Mouse (Mus musculus): ENCODE results near the gene BC028528. TPM values are rescaled to one million over a fixed set of nuclear protein-coding genes. Genes with fewer than 3 reads are reported as not detected.

BC028528 gene
- total and polyA plus RNA-seq, 3 experiments, result 15.6 to 46.1 (median 40.6) TPM

- H3K36me3 ChIP-seq (replicated peaks in 1 of 2; ENCODE audit: control insufficient read depth in 1 of 2, insufficient read depth in 1 of 2, low read length in 1 of 2), result peaks cover 0 to 2% of the 10 kb centered on the region in 2 experiments
- H3K4me2 ChIP-seq (ENCODE audit: insufficient read depth, low read depth, poor library complexity, severe bottlenecking), result peak overlapping the region; percentile 100
- H3K27me3 ChIP-seq (replicated peaks), result peaks cover 12% of the 10 kb centered on the region
- H3K9me3 ChIP-seq (replicated peaks; ENCODE audit: low read length), result no peaks in the 10 kb centered on the region
- H3K79me2 ChIP-seq (replicated peaks; ENCODE audit: control insufficient read depth, extremely low read depth, insufficient read depth, poor library complexity, severe bottlenecking), result no peaks in the 10 kb centered on the region
- peaks cover 7 to 12% of the 10 kb centered on the region in 2 experiments for H3K4me1 ChIP-seq (ENCODE audit: control insufficient read depth in 1 of 2, insufficient read depth in 2 of 2)
- DNase-seq (ENCODE audit: extremely low read depth), result no peak
- peak overlapping the region in 1 of 3 experiments; percentile 21 for H3K4me3 ChIP-seq (replicated peaks in 1 of 3; ENCODE audit: low read depth in 2 of 3, low read length in 2 of 3, poor library complexity in 1 of 3)
- TF ChIP-seq SMC3 (IDR thresholded peaks at IDR 0.05; ENCODE audit: low read depth, low read length) (peak; percentile 59), CTCF (conservative IDR thresholded peaks at IDR 0.05 in 1 of 2, IDR thresholded peaks at IDR 0.05 in 1 of 2; ENCODE audit: low read depth in 2 of 2, low read length in 2 of 2) (peak in 1 of 2 experiments; percentile 74; a peak in 3 of 4 replicates), ELF1 (IDR thresholded peaks at IDR 0.05; ENCODE audit: low read depth, low read length) (peak; percentile 83), RAD21 (IDR thresholded peaks at IDR 0.05; ENCODE audit: low read depth, low read length) (peak; percentile 31), ZMIZ1 (IDR thresholded peaks at IDR 0.05; ENCODE audit: low read depth, low read length) (no peak), E2F4 (IDR thresholded peaks at IDR 0.05; ENCODE audit: insufficient replicate concordance, low read depth, low read length) (no peak), KAT2A (IDR thresholded peaks at IDR 0.05; ENCODE audit: insufficient replicate concordance, low read length) (no peak), ZNF384 (IDR thresholded peaks at IDR 0.05; ENCODE audit: low read depth, low read length) (no peak)
- in situ Hi-C loops (cut with MboI; ENCODE audit: low pct_ligation_motif_present, low pct_unique_long_range_greater_than_20kb, low sequenced_read_pairs) (no loop called here), dilution Hi-C loops (cut with MboI; ENCODE audit: extremely low pct_ligation_motif_present, extremely low pct_unique_long_range_greater_than_20kb, low sequenced_read_pairs) (no loop called here)
- H3K9ac ChIP-seq (ENCODE audit: insufficient read depth, low read depth), result peak overlapping the region; percentile 64; the same call in 1 of the 2 replicates
- no peak overlapping the region for H3K27ac ChIP-seq (ENCODE audit: insufficient read depth, low read depth)
Observed at GRCm38 (mm10) chr3:95905940-95906492, 14.2 kb upstream of the BC028528 start.

- no peak for DNase-seq (ENCODE audit: extremely low read depth)
- peak; percentile 63 for TF ChIP-seq USF1 (IDR thresholded peaks at IDR 0.05; ENCODE audit: low read depth, low read length)
- TF ChIP-seq BHLHE40 (IDR thresholded peaks at IDR 0.05; ENCODE audit: low read depth, low read length), result peak; percentile 19
- TF ChIP-seq ZMIZ1 (IDR thresholded peaks at IDR 0.05; ENCODE audit: low read depth, low read length), result no peak
- Histone ChIP-seq H3K4me2 (ENCODE audit: insufficient read depth, low read depth, poor library complexity, severe bottlenecking) (peak overlapping the region; percentile 100; the same call in 1 of the 2 replicates), H3K79me2 (replicated peaks; ENCODE audit: control insufficient read depth, extremely low read depth, insufficient read depth, poor library complexity, severe bottlenecking) (no peaks in the 10 kb centered on the region), H3K4me3 (replicated peaks in 1 of 3; ENCODE audit: low read depth in 2 of 3, low read length in 2 of 3, poor library complexity in 1 of 3) (peak overlapping the region in 1 of 3 experiments; percentile 33), H3K27ac (ENCODE audit: insufficient read depth, low read depth) (no peak overlapping the region), H3K9me3 (replicated peaks; ENCODE audit: low read length) (no peaks in the 10 kb centered on the region), H3K4me1 (ENCODE audit: control insufficient read depth in 1 of 2, insufficient read depth in 2 of 2) (peaks cover 2 to 8% of the 10 kb centered on the region in 2 experiments), H3K27me3 (replicated peaks) (peaks cover 12% of the 10 kb centered on the region), H3K36me3 (replicated peaks in 1 of 2; ENCODE audit: control insufficient read depth in 1 of 2, insufficient read depth in 1 of 2, low read length in 1 of 2) (peaks cover 0 to 4% of the 10 kb centered on the region in 2 experiments), H3K9ac (ENCODE audit: insufficient read depth, low read depth) (no peak overlapping the region; the same call in 1 of the 2 replicates)
- dilution Hi-C loops (cut with MboI; ENCODE audit: extremely low pct_ligation_motif_present, extremely low pct_unique_long_range_greater_than_20kb, low sequenced_read_pairs), result no loop called here
- in situ Hi-C loops (cut with MboI; ENCODE audit: low pct_ligation_motif_present, low pct_unique_long_range_greater_than_20kb, low sequenced_read_pairs), result no loop called here
Observed at GRCm38 (mm10) chr3:95905146-95905939, 13.5 kb upstream of the BC028528 start.

Data from CH12.LX (cell line).